Mouse (Mus musculus) midbrain, embryonic 16.5 days (tissue): ENCODE data around the gene Srsf2. TPM values are rescaled to one million over a fixed set of nuclear protein-coding genes. Genes with fewer than 3 reads are reported as not detected.
"Not testable (repeated sequence)": the region's sequence is repeated elsewhere in the genome, so short reads cannot be mapped to it uniquely, and the experiment has no call there.

Experiments
- ATAC-seq: fragments of 200-750 bp; cut with Nextera tagmentation; 2 replicates; pipeline ENCODE4 v1.8.0; 2017; ENCODE audit warnings: moderate TSS enrichment
- H3K27ac ChIP-seq: fragments of 300-500 bp; sonication (generic); 2 replicates; pipeline ENCODE4 v1.5.1; 2014; ENCODE audit warnings: mild to moderate bottlenecking, low read length, mixed read lengths
- H3K27me3 ChIP-seq: fragments of 300-500 bp; sonication (generic); 2 replicates; pipeline ENCODE4 v1.6.1; 2014; ENCODE audit warnings: low read depth, low read length, mixed read lengths; ENCODE audit not compliant: control insufficient read depth, insufficient read depth
- H3K36me3 ChIP-seq: fragments of 300-500 bp; sonication (generic); 2 replicates; pipeline ENCODE4 v1.6.1; 2014; ENCODE audit warnings: mild to moderate bottlenecking, low read length, moderate library complexity, mixed read lengths; ENCODE audit not compliant: control insufficient read depth, insufficient read depth
- H3K4me1 ChIP-seq: fragments of 300-500 bp; sonication (generic); 2 replicates; pipeline ENCODE4 v1.6.1; 2014; ENCODE audit warnings: mild to moderate bottlenecking, low read length, mixed read lengths; ENCODE audit not compliant: control insufficient read depth, insufficient read depth
- H3K4me2 ChIP-seq: fragments of 300-500 bp; sonication (generic); 2 replicates; pipeline ENCODE4 v1.6.1; 2014; ENCODE audit warnings: mild to moderate bottlenecking, low read length, mixed read lengths
- H3K4me3 ChIP-seq: fragments of 300-500 bp; sonication (generic); 2 replicates; pipeline ENCODE4 v1.5.1; 2014; ENCODE audit warnings: low read depth, mild to moderate bottlenecking, low read length, moderate library complexity, mixed read lengths
- H3K9ac ChIP-seq: fragments of 300-500 bp; sonication (generic); 2 replicates; pipeline ENCODE4 v1.6.1; 2014; ENCODE audit warnings: low read depth, low read length, mixed read lengths
- H3K9me3 ChIP-seq: fragments of 300-500 bp; sonication (generic); replicated peaks from 2 replicates; pipeline ENCODE4 v1.6.1; 2014; ENCODE audit warnings: mild to moderate bottlenecking, low read length, mixed read lengths; ENCODE audit not compliant: control insufficient read depth, poor library complexity, severe bottlenecking
- WGBS: fragments of 180-500 bp; shearing (Covaris S2); extraction: QIAGEN DNeasy Blood & Tissue Kit; methylation state at CpG from one replicate; pipeline ENCODE4 v1.1.7; 2014; 5-methylcytosine and 5-hydroxymethylcytosine counted together
- polyA plus RNA-seq: library from polyadenylated mRNA; unstranded; fragments of >200 nt; fragmentation: Nextera tagmentation; extraction: Ambion mirVana; gene quantifications from 2 replicates; pipeline ENCODE4 v1.2.1, GENCODE M21; 2015

Gene Srsf2
- polyA plus RNA-seq, 1 experiment from 2014 or later, result 549 TPM

GRCm38 (mm10) chr11:116826550-116827504, 26.1 kb downstream of the Srsf2 start:
- H3K36me3 ChIP-seq, result no peaks in the 10 kb centered on the region
- peak overlapping the region; percentile 61 for H3K4me3 ChIP-seq
- H3K9me3 ChIP-seq, result no peaks in the 10 kb centered on the region
- 12% methylated on average over 17 of the region's 17 CpGs for WGBS
- H3K9ac ChIP-seq, result peak overlapping the region; percentile 83
- H3K4me1 ChIP-seq, result peaks cover 22% of the 10 kb centered on the region
- no peaks in the 10 kb centered on the region for H3K27me3 ChIP-seq
- peak overlapping the region; percentile 85 for H3K4me2 ChIP-seq
- peak overlapping the region; percentile 63; the same call in 1 of the 2 replicates for H3K27ac ChIP-seq
- ATAC-seq, result no peak

GRCm38 (mm10) chr11:116825230-116825629, 27.7 kb downstream of the Srsf2 start:
- ATAC-seq, result no peak
- no peak overlapping the region for H3K27ac ChIP-seq
- peaks cover 22% of the 10 kb centered on the region for H3K4me1 ChIP-seq

GRCm38 (mm10) chr11:116823885-116824284, 29.0 kb downstream of the Srsf2 start:
- not testable (repeated sequence) for ATAC-seq, H3K4me3 ChIP-seq, H3K36me3 ChIP-seq, H3K4me2 ChIP-seq, H3K9ac ChIP-seq, H3K27ac ChIP-seq, H3K9me3 ChIP-seq, H3K27me3 ChIP-seq
- H3K4me1 ChIP-seq, result peaks cover 22% of the 10 kb centered on the region
- WGBS, result 96% methylated on average over 10 of the region's 10 CpGs

More at GRCm38 (mm10) chr11:116825230-116825629, 27.7 kb downstream of the Srsf2 start:
- no peak overlapping the region for H3K4me3 ChIP-seq
- peak overlapping the region; percentile 40; the same call in 1 of the 2 replicates for H3K9ac ChIP-seq
- no peaks in the 10 kb centered on the region for H3K36me3 ChIP-seq
- H3K4me2 ChIP-seq, result peak overlapping the region; percentile 26; the same call in 1 of the 2 replicates
- H3K9me3 ChIP-seq, result no peaks in the 10 kb centered on the region
- no peaks in the 10 kb centered on the region for H3K27me3 ChIP-seq
- 27% methylated on average over 5 of the region's 5 CpGs for WGBS

- H3K27ac ChIP-seq, result no peak overlapping the region
- H3K4me1 ChIP-seq, result peaks cover 21% of the 10 kb centered on the region
- no peaks in the 10 kb centered on the region for H3K36me3 ChIP-seq
- no peak for ATAC-seq
- no peaks in the 10 kb centered on the region for H3K9me3 ChIP-seq
- no peak overlapping the region for H3K4me2 ChIP-seq
- H3K9ac ChIP-seq, result no peak overlapping the region
- no peaks in the 10 kb centered on the region for H3K27me3 ChIP-seq
- 97% methylated on average over 2 of the region's 2 CpGs for WGBS
- H3K4me3 ChIP-seq, result no peak overlapping the region
These were observed 29.6 kb downstream of the Srsf2 start for GRCm38 (mm10) chr11:116823255-116823654.

GRCm38 (mm10) chr11:116822626-116823025, 30.3 kb downstream of the Srsf2 start:
- H3K36me3 ChIP-seq, result no peaks in the 10 kb centered on the region
- H3K4me3 ChIP-seq, result no peak overlapping the region
- no peak overlapping the region for H3K27ac ChIP-seq
- no peak overlapping the region for H3K9ac ChIP-seq
- no peaks in the 10 kb centered on the region for H3K9me3 ChIP-seq
- H3K4me2 ChIP-seq, result no peak overlapping the region
- H3K27me3 ChIP-seq, result no peaks in the 10 kb centered on the region
- WGBS, result 82% methylated on average over 10 of the region's 10 CpGs
- H3K4me1 ChIP-seq, result peaks cover 18% of the 10 kb centered on the region
- ATAC-seq, result no peak

- Histone ChIP-seq H3K27ac (no peak overlapping the region), H3K9ac (no peak overlapping the region), H3K27me3 (no peaks in the 10 kb centered on the region), H3K36me3 (no peaks in the 10 kb centered on the region), H3K9me3 (no peaks in the 10 kb centered on the region), H3K4me1 (peaks cover 16% of the 10 kb centered on the region), H3K4me3 (no peak overlapping the region), H3K4me2 (no peak overlapping the region)
- 49% methylated on average over 10 of the region's 10 CpGs for WGBS
- no peak for ATAC-seq
These were observed 30.7 kb downstream of the Srsf2 start for GRCm38 (mm10) chr11:116822215-116822614.

- Histone ChIP-seq H3K9ac (no peak overlapping the region), H3K36me3 (no peaks in the 10 kb centered on the region), H3K27me3 (no peaks in the 10 kb centered on the region), H3K4me1 (peaks cover 7% of the 10 kb centered on the region; the same call in 1 of the 2 replicates), H3K4me3 (no peak overlapping the region), H3K27ac (no peak overlapping the region), H3K9me3 (no peaks in the 10 kb centered on the region), H3K4me2 (no peak overlapping the region)
- 50% methylated on average over 13 of the region's 13 CpGs for WGBS
- ATAC-seq, result no peak
These were observed 31.6 kb downstream of the Srsf2 start for GRCm38 (mm10) chr11:116821057-116821940.

- no peak overlapping the region for H3K4me3 ChIP-seq
- H3K4me1 ChIP-seq, result peaks cover 4% of the 10 kb centered on the region
- ATAC-seq, result no peak
- H3K4me2 ChIP-seq, result no peak overlapping the region
- no peak overlapping the region for H3K27ac ChIP-seq
- no peak overlapping the region for H3K9ac ChIP-seq
- H3K9me3 ChIP-seq, result no peaks in the 10 kb centered on the region
- 78% methylated on average over 5 of the region's 5 CpGs for WGBS
- no peaks in the 10 kb centered on the region for H3K27me3 ChIP-seq
- H3K36me3 ChIP-seq, result no peaks in the 10 kb centered on the region
These were observed 32.8 kb downstream of the Srsf2 start for GRCm38 (mm10) chr11:116819932-116820593.
